Mouse (Mus musculus) embryonic facial prominence, embryonic 14.5 days (tissue): ENCODE results near the gene Igsf9. TPM values are rescaled to one million over a fixed set of nuclear protein-coding genes. Genes with fewer than 3 reads are reported as not detected.

Source experiments
- ATAC-seq: fragments of 200-750 bp; cut with Nextera tagmentation; 2 replicates; pipeline ENCODE4 v1.8.0; 2017; ENCODE audit warnings: low read depth, moderate number of reproducible peaks, moderate TSS enrichment
- DNase-seq: peaks from one replicate; pipeline ENCODE4 v3.0.0-alpha.2; 2015; ENCODE audit warnings: low spot score
- H3K27ac ChIP-seq: fragments of 300-500 bp; sonication (generic); replicated peaks from 2 replicates; pipeline ENCODE4 v1.5.1; 2014; ENCODE audit warnings: low read depth, mild to moderate bottlenecking, low read length, moderate library complexity
- H3K27me3 ChIP-seq: fragments of 300-500 bp; sonication (generic); replicated peaks from 2 replicates; pipeline ENCODE4 v1.6.1; 2014; ENCODE audit warnings: low read length; ENCODE audit not compliant: control insufficient read depth, insufficient read depth
- H3K36me3 ChIP-seq: fragments of 300-500 bp; sonication (generic); 2 replicates; pipeline ENCODE4 v1.6.1; 2014; ENCODE audit warnings: low read length, mixed read lengths; ENCODE audit not compliant: control insufficient read depth, insufficient read depth
- H3K4me1 ChIP-seq: fragments of 300-500 bp; sonication (generic); 2 replicates; pipeline ENCODE4 v1.6.1; 2014; ENCODE audit warnings: antibody characterized with exemption, low read length; ENCODE audit not compliant: control insufficient read depth, insufficient read depth
- H3K4me2 ChIP-seq: fragments of 300-500 bp; sonication (generic); 2 replicates; pipeline ENCODE4 v1.6.1; 2014; ENCODE audit warnings: low read depth, mild to moderate bottlenecking, low read length, moderate library complexity, mixed read lengths
- H3K4me3 ChIP-seq: fragments of 300-500 bp; sonication (generic); 2 replicates; pipeline ENCODE4 v1.5.1; 2014; ENCODE audit warnings: low read depth, mild to moderate bottlenecking, low read length
- H3K9ac ChIP-seq: fragments of 300-500 bp; sonication (generic); 2 replicates; pipeline ENCODE4 v1.6.1; 2014; ENCODE audit warnings: low read depth, mild to moderate bottlenecking, low read length, moderate library complexity, mixed read lengths
- H3K9me3 ChIP-seq: fragments of 300-500 bp; sonication (generic); 2 replicates; pipeline ENCODE4 v1.6.1; 2016; ENCODE audit warnings: low read length; ENCODE audit not compliant: control insufficient read depth
- WGBS: fragments of 180-500 bp; shearing (Covaris S2); extraction: QIAGEN DNeasy Blood & Tissue Kit; methylation state at CpG from one replicate; pipeline ENCODE4 v1.1.7; 2014; 5-methylcytosine and 5-hydroxymethylcytosine counted together
- polyA plus RNA-seq: library from polyadenylated mRNA; unstranded; fragments of >200 nt; fragmentation: Nextera tagmentation; extraction: Ambion mirVana; gene quantifications from 2 replicates; pipeline ENCODE4 v1.2.1, GENCODE M21; 2014

Gene Igsf9
- polyA plus RNA-seq, 1 experiment from 2014 or later, result 21.4 TPM

DNA sequence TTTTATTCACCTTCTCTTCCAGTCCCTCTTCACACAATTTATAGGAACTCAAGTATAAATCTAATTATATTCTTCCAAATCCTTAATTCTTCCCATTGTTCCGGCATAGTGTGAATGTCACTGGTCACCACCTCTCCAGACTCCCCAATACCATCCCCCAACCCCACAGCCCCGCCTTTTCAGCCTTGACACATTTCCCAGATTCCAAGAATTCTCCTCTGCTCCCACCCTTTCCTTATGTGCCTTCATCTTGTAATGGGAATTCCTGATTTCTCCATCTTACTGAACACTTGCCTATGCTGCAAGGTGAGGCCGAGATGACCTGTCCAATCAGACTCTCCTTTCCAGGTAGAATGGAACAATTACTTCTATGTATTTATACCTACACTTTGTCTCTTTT is 23.5 kb upstream of the Igsf9 start:
- H3K27me3 ChIP-seq, result no peaks in the 10 kb centered on the region
- H3K27ac ChIP-seq, result no peak overlapping the region

GRCm38 (mm10) chr1:172461602-172462001 is 20.0 kb upstream of the Igsf9 start:
- H3K4me1 ChIP-seq, result no peaks in the 10 kb centered on the region
- H3K4me2 ChIP-seq, result no peak overlapping the region
- H3K27me3 ChIP-seq, result no peaks in the 10 kb centered on the region
- H3K4me3 ChIP-seq, result no peak overlapping the region
- no peak for DNase-seq
- no peak for ATAC-seq
- 62% methylated on average over 2 of the region's 2 CpGs for WGBS
- H3K9me3 ChIP-seq, result no peaks in the 10 kb centered on the region
- no peaks in the 10 kb centered on the region for H3K36me3 ChIP-seq
- H3K27ac ChIP-seq, result no peak overlapping the region
- H3K9ac ChIP-seq, result no peak overlapping the region

More for the DNA sequence above, 23.5 kb upstream of the Igsf9 start:
- no peak for ATAC-seq
- Histone ChIP-seq H3K4me1 (no peaks in the 10 kb centered on the region), H3K4me2 (no peak overlapping the region), H3K9me3 (no peaks in the 10 kb centered on the region), H3K9ac (no peak overlapping the region), H3K36me3 (no peaks in the 10 kb centered on the region), H3K4me3 (no peak overlapping the region)
- no peak for DNase-seq
- 83% methylated on average over 3 of the region's 3 CpGs for WGBS

DNA sequence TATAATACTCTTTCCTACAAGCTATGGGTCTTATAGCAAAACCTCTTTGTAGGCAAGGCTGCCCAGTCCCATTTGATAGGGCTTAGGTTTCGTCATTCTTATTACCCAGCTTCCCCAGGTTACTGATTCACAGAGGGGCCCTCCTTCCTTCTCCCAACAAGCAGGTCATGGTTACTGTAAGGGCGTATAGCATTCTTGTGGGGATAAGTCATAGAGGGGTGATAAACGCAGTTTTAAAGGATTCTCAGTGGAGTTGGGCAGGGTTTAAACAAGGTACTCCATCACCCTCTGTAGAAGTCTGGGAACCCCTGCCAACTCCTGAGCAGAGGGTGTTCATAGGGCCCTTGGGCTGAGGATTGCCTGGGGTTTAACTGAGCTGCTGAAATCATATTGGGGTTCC is 19.1 kb upstream of the Igsf9 start:
- DNase-seq, result no peak
- H3K4me3 ChIP-seq, result no peak overlapping the region
- H3K36me3 ChIP-seq, result no peaks in the 10 kb centered on the region
- H3K27ac ChIP-seq, result no peak overlapping the region
- no peak overlapping the region for H3K4me2 ChIP-seq
- H3K27me3 ChIP-seq, result no peaks in the 10 kb centered on the region
- H3K4me1 ChIP-seq, result no peaks in the 10 kb centered on the region
- no peaks in the 10 kb centered on the region for H3K9me3 ChIP-seq
- 80% methylated on average over 3 of the region's 3 CpGs for WGBS
- H3K9ac ChIP-seq, result no peak overlapping the region
- no peak for ATAC-seq

GRCm38 (mm10) chr1:172463387-172464333 is 17.9 kb upstream of the Igsf9 start:
- H3K9me3 ChIP-seq, result no peaks in the 10 kb centered on the region
- no peak overlapping the region for H3K9ac ChIP-seq
- no peak overlapping the region for H3K4me3 ChIP-seq
- H3K4me1 ChIP-seq, result no peaks in the 10 kb centered on the region
- WGBS, result 83% methylated on average over 16 of the region's 16 CpGs
- no peak overlapping the region for H3K4me2 ChIP-seq
- H3K27ac ChIP-seq, result no peak overlapping the region
- no peaks in the 10 kb centered on the region for H3K36me3 ChIP-seq
- ATAC-seq, result no peak
- no peaks in the 10 kb centered on the region for H3K27me3 ChIP-seq
- no peak for DNase-seq

DNA sequence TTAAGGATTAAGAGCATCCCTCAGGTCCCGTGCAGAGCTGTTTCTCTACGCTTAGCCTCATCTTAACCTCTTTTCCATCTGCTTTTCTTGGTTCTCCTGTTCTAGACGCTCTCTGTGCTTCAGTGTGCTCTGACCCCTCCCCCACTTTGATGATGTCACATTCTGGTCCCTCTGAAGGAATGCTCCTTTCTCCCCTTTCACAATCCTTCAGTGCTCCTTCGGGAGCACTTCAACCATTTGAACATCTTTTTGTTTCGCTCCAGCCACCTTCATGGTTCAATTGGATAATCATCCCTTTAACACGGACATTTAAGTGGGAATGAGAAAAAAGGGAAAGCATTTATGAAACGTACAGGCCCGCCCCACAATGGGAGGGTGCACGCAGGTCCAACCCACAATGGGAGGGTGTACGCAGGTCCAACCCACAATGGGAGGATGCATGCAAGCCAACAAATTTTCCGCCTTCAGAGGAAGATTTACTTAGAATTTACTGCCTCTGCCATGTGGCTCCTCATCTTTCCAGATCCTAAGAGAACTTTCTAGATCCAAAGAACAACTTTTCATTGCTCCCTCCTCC is 13.2 kb upstream of the Igsf9 start:
- H3K27me3 ChIP-seq, result no peaks in the 10 kb centered on the region
- DNase-seq (no peak), ATAC-seq (no peak)
- 71% methylated on average over 11 of the region's 11 CpGs for WGBS
- no peaks in the 10 kb centered on the region for H3K36me3 ChIP-seq
- H3K4me2 ChIP-seq, result no peak overlapping the region
- H3K9me3 ChIP-seq, result no peaks in the 10 kb centered on the region
- no peaks in the 10 kb centered on the region for H3K4me1 ChIP-seq
- no peak overlapping the region for H3K27ac ChIP-seq
- H3K9ac ChIP-seq, result no peak overlapping the region
- no peak overlapping the region for H3K4me3 ChIP-seq

- no peaks in the 10 kb centered on the region for H3K27me3 ChIP-seq
- ATAC-seq, result no peak
- H3K4me1 ChIP-seq, result no peaks in the 10 kb centered on the region
- DNase-seq, result no peak
- H3K36me3 ChIP-seq, result no peaks in the 10 kb centered on the region
- H3K9me3 ChIP-seq, result no peaks in the 10 kb centered on the region
- no peak overlapping the region for H3K4me3 ChIP-seq
- 72% methylated on average over 5 of the region's 5 CpGs for WGBS
- no peak overlapping the region for H3K4me2 ChIP-seq
- no peak overlapping the region for H3K9ac ChIP-seq
- H3K27ac ChIP-seq, result no peak overlapping the region
Observed at GRCm38 (mm10) chr1:172469373-172469772, 12.2 kb upstream of the Igsf9 start.

DNA sequence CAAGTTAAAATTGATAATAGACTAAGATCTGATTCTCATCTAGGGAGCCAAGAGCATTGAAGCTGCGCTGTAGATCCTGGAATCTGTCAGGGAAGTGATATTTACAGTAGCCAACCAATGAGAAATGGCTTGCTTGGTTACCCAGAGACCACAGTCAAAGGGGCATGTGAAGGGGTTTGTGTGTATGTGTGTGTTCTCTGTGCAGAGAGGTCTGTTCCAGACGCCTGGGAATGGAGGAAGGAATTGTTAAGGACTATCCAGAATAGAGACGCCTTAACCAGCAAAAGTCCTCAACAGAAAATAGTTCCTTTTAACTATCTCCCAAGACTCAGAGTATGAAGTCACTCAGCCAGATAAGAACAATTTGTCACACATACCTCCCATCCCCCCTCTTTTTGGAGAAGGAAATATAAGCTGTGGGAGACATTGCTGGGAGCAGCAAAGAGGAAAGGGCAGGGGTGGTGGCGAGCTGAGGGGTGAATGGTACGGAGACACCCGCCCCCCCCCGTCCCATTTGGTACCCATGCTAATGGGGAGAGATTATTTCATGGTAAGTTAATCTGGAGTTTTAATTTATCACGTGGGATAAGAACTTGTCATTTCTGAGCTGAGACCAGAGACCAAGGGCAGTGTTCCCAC is 11.7 kb upstream of the Igsf9 start:
- no peak overlapping the region for H3K9ac ChIP-seq
- no peaks in the 10 kb centered on the region for H3K36me3 ChIP-seq
- H3K27me3 ChIP-seq, result no peaks in the 10 kb centered on the region
- WGBS, result 59% methylated on average over 8 of the region's 8 CpGs
- ATAC-seq, result no peak
- no peak overlapping the region for H3K27ac ChIP-seq
- no peaks in the 10 kb centered on the region for H3K4me1 ChIP-seq
- no peak overlapping the region for H3K4me3 ChIP-seq
- H3K9me3 ChIP-seq, result no peaks in the 10 kb centered on the region
- no peak overlapping the region for H3K4me2 ChIP-seq
- no peak for DNase-seq

DNA sequence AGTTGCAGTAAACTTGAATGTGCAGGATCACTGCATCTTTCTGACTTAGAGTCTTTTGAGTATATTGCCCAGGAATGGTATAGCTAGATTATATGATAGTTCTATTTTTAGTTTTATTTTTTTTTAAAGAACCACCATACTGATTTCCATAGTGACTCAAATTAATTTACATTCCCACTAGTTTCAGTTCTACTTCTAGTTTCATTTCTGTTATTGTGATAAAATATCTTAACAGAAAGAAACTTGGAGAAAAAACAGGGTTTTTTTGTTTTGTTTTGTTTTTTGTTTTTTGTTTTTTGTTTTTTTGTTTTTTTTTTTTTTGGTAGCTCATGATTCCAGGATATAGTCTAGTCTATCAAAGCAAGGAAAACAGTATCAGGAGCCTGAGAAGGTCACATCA is 8.7 kb upstream of the Igsf9 start:
- no peaks in the 10 kb centered on the region for H3K36me3 ChIP-seq
- ATAC-seq, result no peak
- H3K4me3 ChIP-seq, result no peak overlapping the region

More for the DNA sequence above, 8.7 kb upstream of the Igsf9 start:
- H3K9ac ChIP-seq, result no peak overlapping the region
- H3K27me3 ChIP-seq, result no peaks in the 10 kb centered on the region
- DNase-seq, result no peak
- H3K27ac ChIP-seq, result no peak overlapping the region
- no peak overlapping the region for H3K4me2 ChIP-seq
- no peaks in the 10 kb centered on the region for H3K9me3 ChIP-seq
- no peaks in the 10 kb centered on the region for H3K4me1 ChIP-seq
